Mouse (Mus musculus): ENCODE data around the gene Tpx2. TPM values are rescaled to one million over a fixed set of nuclear protein-coding genes. Genes with fewer than 3 reads are reported as not detected.

Tpx2 gene
- total RNA-seq, 1 experiment, result 77.8 TPM

GRCm38 (mm10) chr2:152906274-152907037, 58.7 kb downstream of the Tpx2 start:
- Histone ChIP-seq H3K27ac (ENCODE audit: insufficient read depth, low read depth, low read length, poor library complexity, severe bottlenecking) (no peak overlapping the region), H3K4me1 (ENCODE audit: control insufficient read depth in 2 of 2, insufficient read depth in 2 of 2, low read length in 2 of 2, poor library complexity in 1 of 2) (peaks cover 0 to 9% of the 10 kb centered on the region in 2 experiments; a peak in 1 of 4 replicates), H3K36me3 (ENCODE audit: control insufficient read depth, insufficient read depth, low read length, poor library complexity, severe bottlenecking) (no peaks in the 10 kb centered on the region), H3K4me3 (ENCODE audit: insufficient read depth in 1 of 2, low read depth in 1 of 2, low read length in 2 of 2, poor library complexity in 1 of 2, severe bottlenecking in 1 of 2) (no peak overlapping the region), H3K9ac (ENCODE audit: insufficient read depth, low read depth, low read length, poor library complexity, severe bottlenecking) (no peak overlapping the region), H3K9me3 (ENCODE audit: control insufficient read depth, insufficient read depth, low read depth, low read length) (no peaks in the 10 kb centered on the region)
- in situ Hi-C loops (cut with MboI; ENCODE audit: low sequenced_read_pairs in 2 of 2, unreplicated experiment in 2 of 2), result loop anchor here in 1 of 2 experiments (25.0 kb wide), 1 partner anchor 231 kb away; no protein-coding TSS in a partner anchor
- no peak for DNase-seq (ENCODE audit: low read depth, low spot score)
- TF ChIP-seq MAFK (IDR thresholded peaks at IDR 0.05; ENCODE audit: insufficient read depth, low read depth, low read length) (no peak), CHD2 (IDR thresholded peaks at IDR 0.05; ENCODE audit: low read depth, low read length) (no peak), HCFC1 (IDR thresholded peaks at IDR 0.05; ENCODE audit: borderline replicate concordance, insufficient read depth, low read length) (no peak), ZC3H11A (IDR thresholded peaks at IDR 0.05; ENCODE audit: borderline replicate concordance, low read depth, low read length) (no peak), ZNF384 (IDR thresholded peaks at IDR 0.05; ENCODE audit: low read depth, low read length) (no peak)

- H3K4me3 ChIP-seq (ENCODE audit: insufficient read depth in 1 of 2, low read depth in 1 of 2, low read length in 2 of 2, poor library complexity in 1 of 2, severe bottlenecking in 1 of 2), result no peak overlapping the region
- H3K27ac ChIP-seq (ENCODE audit: insufficient read depth, low read depth, low read length, poor library complexity, severe bottlenecking), result no peak overlapping the region
- in situ Hi-C loops (cut with MboI; ENCODE audit: low sequenced_read_pairs in 2 of 2, unreplicated experiment in 2 of 2), result loop anchor here in 1 of 2 experiments (25.0 kb wide), 1 partner anchor 230 kb away; no protein-coding TSS in a partner anchor
- no peaks in the 10 kb centered on the region for H3K9me3 ChIP-seq (ENCODE audit: control insufficient read depth, insufficient read depth, low read depth, low read length)
- TF ChIP-seq CHD2 (IDR thresholded peaks at IDR 0.05; ENCODE audit: low read depth, low read length) (no peak), HCFC1 (IDR thresholded peaks at IDR 0.05; ENCODE audit: borderline replicate concordance, insufficient read depth, low read length) (no peak), MAFK (IDR thresholded peaks at IDR 0.05; ENCODE audit: insufficient read depth, low read depth, low read length) (no peak), ZC3H11A (IDR thresholded peaks at IDR 0.05; ENCODE audit: borderline replicate concordance, low read depth, low read length) (no peak), ZNF384 (IDR thresholded peaks at IDR 0.05; ENCODE audit: low read depth, low read length) (no peak)
- no peak overlapping the region for H3K9ac ChIP-seq (ENCODE audit: insufficient read depth, low read depth, low read length, poor library complexity, severe bottlenecking)
- H3K4me1 ChIP-seq (ENCODE audit: control insufficient read depth in 2 of 2, insufficient read depth in 2 of 2, low read length in 2 of 2, poor library complexity in 1 of 2), result peaks cover 0 to 11% of the 10 kb centered on the region in 2 experiments; a peak in 1 of 4 replicates
- no peak for DNase-seq (ENCODE audit: low read depth, low spot score)
- H3K36me3 ChIP-seq (ENCODE audit: control insufficient read depth, insufficient read depth, low read length, poor library complexity, severe bottlenecking), result no peaks in the 10 kb centered on the region
These were observed 59.6 kb downstream of the Tpx2 start for GRCm38 (mm10) chr2:152907114-152907943.

DNA sequence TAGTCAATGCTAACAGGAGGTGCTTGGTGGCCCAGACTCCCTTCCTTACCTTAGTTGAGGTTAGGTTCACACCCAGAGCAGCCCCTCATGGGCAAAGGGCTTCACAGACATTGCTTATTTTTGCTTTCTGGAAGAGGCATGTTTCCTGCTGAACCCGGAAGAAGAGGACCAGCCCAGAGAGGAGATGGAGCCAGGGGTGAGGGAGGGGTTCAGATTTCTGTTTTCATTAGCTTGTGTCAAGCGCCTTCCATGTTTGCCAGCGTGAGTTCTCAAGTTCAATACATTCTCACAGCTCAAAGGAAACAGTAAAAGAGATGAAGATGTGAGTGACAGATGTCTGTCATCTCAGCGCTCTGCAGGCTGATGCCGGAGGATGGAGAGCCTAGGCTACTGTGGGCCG, 62.1 kb downstream of the Tpx2 start:
- Histone ChIP-seq H3K36me3 (ENCODE audit: control insufficient read depth, insufficient read depth, low read length, poor library complexity, severe bottlenecking) (no peaks in the 10 kb centered on the region), H3K4me3 (ENCODE audit: insufficient read depth in 1 of 2, low read depth in 1 of 2, low read length in 2 of 2, poor library complexity in 1 of 2, severe bottlenecking in 1 of 2) (no peak overlapping the region), H3K27ac (ENCODE audit: insufficient read depth, low read depth, low read length, poor library complexity, severe bottlenecking) (no peak overlapping the region), H3K4me1 (ENCODE audit: control insufficient read depth in 2 of 2, insufficient read depth in 2 of 2, low read length in 2 of 2, poor library complexity in 1 of 2) (peaks cover 0 to 16% of the 10 kb centered on the region in 2 experiments; a peak in 1 of 4 replicates), H3K9ac (ENCODE audit: insufficient read depth, low read depth, low read length, poor library complexity, severe bottlenecking) (no peak overlapping the region), H3K9me3 (ENCODE audit: control insufficient read depth, insufficient read depth, low read depth, low read length) (no peaks in the 10 kb centered on the region)
- no peak for TF ChIP-seq MAFK (IDR thresholded peaks at IDR 0.05; ENCODE audit: insufficient read depth, low read depth, low read length)
- no peak for TF ChIP-seq CHD2 (IDR thresholded peaks at IDR 0.05; ENCODE audit: low read depth, low read length)
- TF ChIP-seq HCFC1 (IDR thresholded peaks at IDR 0.05; ENCODE audit: borderline replicate concordance, insufficient read depth, low read length), result no peak
- no peak for TF ChIP-seq ZNF384 (IDR thresholded peaks at IDR 0.05; ENCODE audit: low read depth, low read length)
- TF ChIP-seq ZC3H11A (IDR thresholded peaks at IDR 0.05; ENCODE audit: borderline replicate concordance, low read depth, low read length), result no peak
- DNase-seq (ENCODE audit: low read depth, low spot score), result no peak
- in situ Hi-C loops (cut with MboI; ENCODE audit: low sequenced_read_pairs in 2 of 2, unreplicated experiment in 2 of 2), result loop anchor here (10.0 to 25.0 kb wide), 2 partner anchors 227 to 235 kb away; no protein-coding TSS in a partner anchor

- Histone ChIP-seq H3K4me3 (ENCODE audit: insufficient read depth in 1 of 2, low read depth in 1 of 2, low read length in 2 of 2, poor library complexity in 1 of 2, severe bottlenecking in 1 of 2) (no peak within 1 kb of the TSS), H3K27ac (ENCODE audit: insufficient read depth, low read depth, low read length, poor library complexity, severe bottlenecking) (no peak within 1 kb of the TSS; the same call in 1 of the 2 replicates), H3K4me1 (ENCODE audit: control insufficient read depth in 2 of 2, insufficient read depth in 2 of 2, low read length in 2 of 2, poor library complexity in 1 of 2) (peaks cover 0 to 12% of the 10 kb centered on the region in 2 experiments; a peak in 1 of 4 replicates)
These were observed 63.3 kb downstream of the Tpx2 start, which contains the start of gene Mylk2 for GRCm38 (mm10) chr2:152911031-152911430. TSS of gene Mylk2 (plus strand) at chr2:152911352.

More at GRCm38 (mm10) chr2:152911031-152911430, 63.3 kb downstream of the Tpx2 start, which contains the start of gene Mylk2:
- TF ChIP-seq CHD2 (IDR thresholded peaks at IDR 0.05; ENCODE audit: low read depth, low read length), result no peak
- H3K36me3 ChIP-seq (ENCODE audit: control insufficient read depth, insufficient read depth, low read length, poor library complexity, severe bottlenecking), result no peaks in the 10 kb centered on the region
- no peaks in the 10 kb centered on the region for H3K9me3 ChIP-seq (ENCODE audit: control insufficient read depth, insufficient read depth, low read depth, low read length)
- DNase-seq (ENCODE audit: low read depth, low spot score), result no peak
- H3K9ac ChIP-seq (ENCODE audit: insufficient read depth, low read depth, low read length, poor library complexity, severe bottlenecking), result no peak within 1 kb of the TSS
- in situ Hi-C loops (cut with MboI; ENCODE audit: low sequenced_read_pairs in 2 of 2, unreplicated experiment in 2 of 2), result loop anchor here (10.0 to 25.0 kb wide), 2 partner anchors 226 to 234 kb away; no protein-coding TSS in a partner anchor
